Mouse (Mus musculus) adrenal gland, postnatal 36 days (tissue): Measurements from ENCODE around the gene Add3. TPM values are rescaled to one million over a fixed set of nuclear protein-coding genes. Genes with fewer than 3 reads are reported as not detected.

Experiments used
- DNase-seq, 2 experiments: peaks; one replicate each; pipeline ENCODE4 v3.0.0; 2021; ENCODE audit warnings: mixed read lengths in 1 of 2
- total RNA-seq, 2 experiments: library from RNA; stranded (reverse); gene quantifications; 2 replicates each; pipeline ENCODE4 v1.2.3; 2021

The Add3 gene
- total RNA-seq, 2 experiments from 2014 or later, result 36.6 to 52.5 TPM

- DNase-seq, result no peak
These were observed 124.8 kb downstream of the Add3 start for GRCm38 (mm10) chr19:53264821-53265727.

- no peak for DNase-seq
These were observed 127.1 kb downstream of the Add3 start for GRCm38 (mm10) chr19:53267305-53267704.

DNA sequence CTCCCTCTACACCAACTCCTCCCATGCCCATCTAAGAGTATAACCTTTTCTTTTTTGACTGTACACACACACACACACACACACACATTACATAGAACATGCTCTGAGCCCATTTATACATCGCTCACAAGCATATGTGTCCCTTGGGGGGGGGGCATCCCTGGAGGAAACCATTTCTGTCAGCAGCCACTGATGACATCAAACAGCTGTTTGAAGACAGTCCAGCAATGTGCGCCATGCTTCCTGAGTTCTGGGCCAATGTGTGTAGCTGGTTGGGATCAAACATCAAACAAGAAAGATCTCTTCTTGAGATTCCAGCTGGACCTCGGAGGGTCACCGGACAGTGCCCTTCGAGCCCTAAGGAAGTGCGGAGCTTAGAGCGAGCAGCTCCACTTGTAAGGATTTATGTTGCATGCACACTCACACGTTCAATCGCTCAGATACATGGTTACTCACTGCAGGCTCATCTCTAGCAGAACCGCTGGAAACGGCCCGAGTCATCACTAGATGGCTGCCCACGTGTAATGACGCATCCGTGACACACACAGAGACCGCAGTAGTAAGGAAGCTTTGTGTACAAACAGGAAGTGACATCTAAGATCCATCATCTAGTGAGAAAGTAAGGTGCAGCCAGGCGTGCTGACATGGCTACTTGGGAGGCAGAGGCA is 132.9 kb downstream of the Add3 start:
- peak in 1 of 2 experiments; percentile 7 for DNase-seq

GRCm38 (mm10) chr19:53273781-53274428 is 133.7 kb downstream of the Add3 start:
- no peak for DNase-seq

- DNase-seq, result no peak
These were observed 135.0 kb downstream of the Add3 start for GRCm38 (mm10) chr19:53275204-53275603.

DNA sequence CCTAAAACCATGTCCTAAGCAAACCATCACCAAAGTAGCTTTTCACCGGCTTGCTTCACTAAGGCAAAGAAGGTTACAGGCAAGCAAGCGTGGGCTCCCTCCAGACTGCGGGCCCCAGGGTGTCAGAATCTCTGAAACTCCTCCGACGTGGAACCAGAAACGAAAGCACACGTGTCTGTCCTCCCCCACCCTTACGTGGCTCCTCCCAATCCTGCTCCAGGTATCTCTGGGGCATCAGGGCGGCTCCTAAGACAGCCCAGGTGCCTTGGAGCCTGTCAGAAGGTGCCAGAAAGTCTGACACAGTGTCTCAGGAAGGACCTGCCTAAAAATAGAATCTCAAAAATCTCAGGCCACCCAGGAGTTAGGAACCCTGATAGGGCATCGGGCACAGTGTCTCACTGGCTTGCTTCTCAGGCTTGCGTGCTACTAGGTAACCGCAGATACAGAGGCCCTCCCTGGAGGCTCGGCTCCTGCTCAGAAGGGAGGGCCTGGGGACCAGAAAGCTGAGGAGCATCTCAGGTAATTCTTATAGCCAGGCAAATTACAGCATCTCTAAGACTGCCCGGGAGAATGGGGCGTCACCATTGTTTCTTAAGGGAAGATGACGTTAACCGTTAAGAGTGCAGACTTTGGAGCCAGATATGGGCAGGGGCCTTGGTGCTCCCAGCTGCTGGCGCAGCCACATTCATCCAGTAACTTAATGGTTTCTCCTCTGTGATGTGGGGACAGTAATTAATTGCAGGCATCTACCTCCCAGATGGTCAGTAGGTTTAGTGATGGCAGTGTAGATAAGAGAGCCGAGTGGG is 136.9 kb downstream of the Add3 start:
- DNase-seq, result no peak

DNA sequence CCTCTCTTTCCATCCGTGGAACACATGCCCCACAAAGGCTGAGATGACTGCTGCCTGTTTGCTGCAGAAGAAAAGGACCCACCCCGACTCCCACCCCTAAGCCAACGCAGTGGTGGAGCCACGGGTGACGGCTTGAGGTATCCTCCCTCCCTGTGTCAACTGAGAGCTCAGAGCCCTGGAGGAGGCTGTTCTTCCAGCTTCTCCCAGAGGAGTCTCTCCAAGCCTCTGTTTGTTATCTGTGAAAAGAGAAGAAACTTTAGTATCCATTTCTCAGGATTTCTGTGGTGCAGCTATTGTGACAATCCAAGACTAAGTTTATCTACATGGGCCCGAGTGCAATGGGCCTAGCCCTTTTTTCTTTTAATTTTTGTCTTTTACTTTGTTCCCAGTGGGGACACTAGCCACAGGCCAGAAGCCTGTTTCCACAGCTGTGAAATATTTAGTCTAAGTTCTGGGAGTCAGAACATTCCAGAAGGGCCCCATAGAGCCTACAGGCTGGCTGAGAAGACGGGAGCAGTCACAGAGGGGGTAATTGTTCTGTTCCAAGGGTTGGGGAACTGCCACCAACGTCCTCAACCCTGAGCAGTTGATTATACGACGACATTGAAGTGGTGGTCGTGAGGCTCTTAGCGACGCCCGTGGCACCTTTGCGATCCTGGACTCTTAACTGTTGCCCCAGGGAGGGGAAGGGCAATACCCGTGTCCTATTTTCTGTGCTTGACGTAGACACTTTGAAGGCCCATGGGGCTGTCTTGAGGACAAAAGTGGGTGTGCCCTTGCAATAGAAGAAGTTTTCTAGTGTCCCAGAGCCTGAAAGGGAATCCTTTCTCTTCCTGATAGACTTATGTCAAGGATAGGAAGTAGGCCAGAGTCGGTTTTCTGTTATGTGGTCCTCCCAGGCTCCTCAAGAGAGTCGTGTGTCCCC is 138.5 kb downstream of the Add3 start:
- DNase-seq, result no peak

DNA sequence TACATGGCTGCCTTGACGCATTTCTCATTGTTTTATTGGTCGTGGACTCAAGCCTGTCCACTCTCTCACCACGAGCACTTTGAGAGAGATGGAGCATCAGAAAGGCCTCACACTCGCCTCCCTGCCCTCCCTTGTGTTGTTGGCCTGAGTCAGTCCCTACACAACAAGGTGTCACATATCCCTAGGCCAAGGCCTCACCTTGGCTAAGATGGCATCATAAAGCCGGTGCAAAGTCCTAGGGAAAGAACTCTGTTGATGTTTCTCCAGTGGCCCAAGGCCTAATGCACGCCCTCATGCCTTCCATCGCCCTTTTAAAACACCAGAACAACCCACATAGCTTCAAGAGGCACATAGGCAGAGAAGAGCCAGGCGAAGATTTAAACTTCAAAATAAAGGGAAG is 140.0 kb downstream of the Add3 start:
- DNase-seq, result no peak

GRCm38 (mm10) chr19:53282571-53282970 is 142.3 kb downstream of the Add3 start:
- no peak for DNase-seq

DNA sequence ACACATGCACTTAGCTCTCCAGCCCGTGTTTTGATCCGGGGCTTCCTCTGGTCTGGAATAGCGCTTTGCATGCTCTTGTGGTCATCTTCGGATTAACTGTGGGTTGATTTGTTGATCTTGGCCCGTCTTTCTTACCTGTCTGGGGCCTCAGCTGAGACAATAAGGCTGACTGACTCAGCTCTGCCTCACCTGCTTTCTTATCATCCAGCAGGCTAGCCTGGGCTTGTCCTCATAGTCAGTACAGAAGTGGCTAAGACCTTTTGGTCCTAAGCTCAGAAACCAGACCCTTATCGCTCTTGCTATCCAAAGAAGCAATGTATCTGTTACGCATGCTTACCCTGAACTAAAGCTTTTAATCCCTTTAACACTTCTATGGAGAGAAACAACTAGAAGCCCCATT is 143.5 kb downstream of the Add3 start:
- DNase-seq, result no peak

DNA sequence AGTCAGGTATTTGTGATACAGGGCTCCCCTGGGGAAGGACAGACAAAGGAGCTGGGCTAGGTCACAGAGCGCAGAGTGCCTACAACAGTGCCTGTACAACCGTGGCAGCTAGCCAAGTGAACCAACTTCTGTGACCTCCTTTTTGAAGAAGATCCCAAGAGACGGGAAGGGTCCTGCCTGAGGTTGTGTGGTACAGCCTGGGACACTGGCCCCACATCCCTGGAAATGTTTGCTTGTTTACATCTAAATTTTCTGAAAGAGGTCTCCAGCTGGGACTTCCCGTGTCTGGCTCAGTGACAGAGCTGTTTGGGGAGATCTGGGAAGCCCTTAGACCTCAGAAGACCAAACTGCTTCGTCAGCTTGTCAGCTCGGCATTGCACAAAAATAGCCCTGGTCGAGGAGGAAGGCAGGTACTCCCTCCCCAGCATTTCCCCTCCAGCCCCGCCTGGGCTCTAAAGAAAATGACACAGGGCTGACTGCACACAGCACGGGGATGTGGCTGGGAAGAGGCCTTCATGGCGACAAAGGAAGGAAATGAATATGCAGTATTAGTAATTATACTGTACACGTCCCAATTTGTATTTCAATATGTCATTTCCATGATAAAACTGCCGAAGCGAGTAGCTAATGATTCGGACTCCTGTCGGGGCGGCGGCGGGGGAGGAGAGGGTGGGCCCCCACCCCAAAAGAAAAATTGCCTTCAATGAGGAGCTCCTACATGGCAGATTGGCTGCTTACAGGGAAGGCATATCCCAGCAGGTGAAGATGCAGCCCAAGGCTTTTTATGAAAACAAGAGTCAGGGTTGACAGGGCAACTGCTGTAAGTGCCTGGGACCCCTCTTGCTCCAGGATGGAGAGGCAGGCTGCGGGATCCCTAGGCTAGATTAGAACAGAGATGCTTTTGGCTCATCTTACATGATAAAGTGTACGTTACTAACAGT is 144.3 kb downstream of the Add3 start:
- peak; percentile 9 to 27 for DNase-seq

- no peak for DNase-seq
These were observed 156.3 kb downstream of the Add3 start for GRCm38 (mm10) chr19:53296331-53297254.

Other genes with a start within 250 kb of the Add3 start
- 10 to 100 TPM; 87.8 to 98.7 TPM for gene Xpnpep1, start 100.2 kb upstream of the Add3 start, total RNA-seq
- gene Mxi1, start 170.1 kb downstream of the Add3 start, total RNA-seq, result 10 to 100 TPM; 29.7 to 39.8 TPM
- gene Gm10197, start 231.3 kb downstream of the Add3 start, total RNA-seq, result not detected